Mouse (Mus musculus): ENCODE results near the gene Gm38655.

DNA sequence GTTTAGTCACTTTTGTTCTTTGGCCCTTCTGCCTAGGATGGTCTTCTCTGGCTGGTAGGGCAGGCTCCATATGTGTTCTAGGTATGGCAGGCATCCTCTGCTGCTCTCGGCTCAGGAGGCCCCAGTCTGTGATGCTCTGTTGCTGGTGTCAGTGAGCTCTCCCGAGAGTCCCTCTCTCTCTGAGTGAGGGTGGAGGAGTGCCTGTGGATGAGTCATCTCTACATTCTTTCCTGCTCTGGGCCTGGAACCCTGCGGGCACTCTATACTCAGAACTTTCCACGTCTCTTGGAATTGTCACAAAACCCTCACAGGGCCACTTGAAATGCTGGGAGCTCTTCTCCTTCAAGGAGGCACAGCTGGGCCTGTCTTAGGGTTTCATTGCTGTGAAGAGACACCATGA lies 36.4 kb upstream of the Gm38655 start:
- TF ChIP-seq CTCF (IDR thresholded peaks at IDR 0.05; ENCODE audit: borderline replicate concordance, insufficient read depth, low read depth, low read length) (no peak), POLR2A (IDR thresholded peaks at IDR 0.05; ENCODE audit: borderline replicate concordance, insufficient read depth, low read length) (no peak)

All from cerebellum, adult 2 months (tissue).